Mouse (Mus musculus) small intestine, adult 2 months (tissue): Measurements from ENCODE around the gene Fkbpl.

ENCODE experiments used
- CTCF ChIP-seq: fragments of 200-500 bp; IDR thresholded peaks from 2 replicates; pipeline ENCODE4 v1.5.1; 2012; ENCODE audit warnings: low read depth, mild to moderate bottlenecking, control low read depth, inconsistent platforms, low read length, moderate library complexity, mixed read lengths; ENCODE audit not compliant: insufficient replicate concordance, insufficient read length; ENCODE audit errors: extremely low read depth
- POLR2A ChIP-seq: fragments of 200-500 bp; IDR thresholded peaks from 2 replicates; pipeline ENCODE4 v1.6.1; 2012; ENCODE audit warnings: low read depth, mild to moderate bottlenecking, control low read depth, inconsistent platforms, low read length, moderate library complexity

GRCm38 (mm10) chr17:34618999-34619398 is 25.6 kb upstream of the Fkbpl start:
- no peak for TF ChIP-seq POLR2A
- peak; percentile 48; the same call in 1 of the 2 replicates for TF ChIP-seq CTCF
